Mouse (Mus musculus): ENCODE measurements around the gene Doxl2.

The Doxl2 gene

DNA sequence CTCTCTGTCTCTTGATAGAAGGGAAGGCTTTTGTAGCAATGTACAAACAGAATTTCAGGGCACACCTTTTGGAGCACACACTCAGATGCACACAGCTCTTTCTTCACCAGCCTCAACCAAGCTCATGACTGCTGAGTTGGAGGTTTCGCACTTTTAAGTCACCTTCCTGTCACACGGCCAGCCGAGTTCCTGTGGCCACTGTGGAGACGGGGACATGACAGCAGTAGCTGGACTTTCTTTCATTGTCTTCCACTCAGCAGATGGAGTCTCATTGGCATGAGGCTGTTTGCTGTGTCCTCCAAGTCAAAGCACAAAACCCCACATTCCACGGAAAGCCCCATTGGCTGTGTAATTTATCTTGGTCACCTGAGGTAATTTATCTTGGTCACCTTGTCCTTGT lies 36.4 kb downstream of the Doxl2 start:
- no peak for DNase-seq

DNA sequence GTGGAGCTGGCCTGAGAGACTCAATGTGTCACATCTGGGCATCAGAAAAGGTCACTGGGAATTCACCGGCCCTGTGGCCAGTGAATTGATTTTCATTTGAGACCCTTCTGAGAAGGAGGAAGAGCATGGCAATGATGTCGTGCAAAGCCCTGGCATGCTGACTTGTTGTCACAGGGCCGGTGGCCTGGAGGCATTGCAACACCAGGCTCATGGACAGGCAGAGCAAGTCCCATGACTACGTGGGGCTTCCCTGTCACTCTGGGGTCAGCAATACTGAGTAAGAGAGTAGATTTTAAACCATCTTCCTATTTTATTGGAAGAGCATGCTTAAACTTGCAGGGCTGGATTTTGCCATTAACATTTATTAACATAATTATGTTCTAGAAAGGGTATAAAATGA lies 38.3 kb downstream of the Doxl2 start:
- DNase-seq, result no peak

DNA sequence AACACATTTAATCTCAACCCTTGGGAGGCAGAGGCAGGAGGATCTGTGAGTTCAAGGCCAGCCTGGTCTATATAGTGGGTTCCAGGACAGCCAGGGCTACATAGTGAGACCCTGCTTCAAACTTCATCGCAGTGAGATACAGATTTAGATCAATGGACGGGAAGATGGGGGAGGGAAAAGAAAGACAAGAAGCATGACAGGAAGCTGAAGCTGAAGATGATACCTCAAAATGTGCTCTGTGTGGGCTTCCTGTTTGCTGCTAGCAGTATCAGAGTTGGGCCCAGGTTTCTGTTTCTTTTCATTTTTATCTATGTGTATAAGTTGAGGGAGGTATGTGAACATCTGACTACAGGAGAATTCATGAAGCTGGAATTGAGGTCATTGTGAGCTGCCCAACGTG lies 38.7 kb downstream of the Doxl2 start:
- DNase-seq, result no peak

DNA sequence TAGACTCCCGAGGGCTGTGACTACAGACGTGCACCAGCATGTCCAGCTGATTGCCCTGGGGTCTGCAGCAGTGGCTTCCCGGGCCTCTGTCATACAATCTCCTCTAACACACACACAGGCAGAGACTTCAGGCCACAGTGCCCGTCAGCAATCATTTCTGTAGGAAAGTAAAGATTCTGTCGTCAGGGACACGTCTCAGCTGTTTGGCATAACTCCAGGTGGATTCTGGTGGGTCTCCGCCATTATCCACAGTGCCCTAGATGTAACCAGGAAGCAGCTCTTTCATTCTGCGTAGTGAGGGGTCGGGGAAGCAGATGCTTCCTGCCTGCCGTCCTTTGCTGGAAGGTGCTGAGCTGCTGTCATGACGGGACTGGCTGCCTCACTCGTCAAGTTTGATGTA lies 42.4 kb downstream of the Doxl2 start:
- DNase-seq, result no peak

DNA sequence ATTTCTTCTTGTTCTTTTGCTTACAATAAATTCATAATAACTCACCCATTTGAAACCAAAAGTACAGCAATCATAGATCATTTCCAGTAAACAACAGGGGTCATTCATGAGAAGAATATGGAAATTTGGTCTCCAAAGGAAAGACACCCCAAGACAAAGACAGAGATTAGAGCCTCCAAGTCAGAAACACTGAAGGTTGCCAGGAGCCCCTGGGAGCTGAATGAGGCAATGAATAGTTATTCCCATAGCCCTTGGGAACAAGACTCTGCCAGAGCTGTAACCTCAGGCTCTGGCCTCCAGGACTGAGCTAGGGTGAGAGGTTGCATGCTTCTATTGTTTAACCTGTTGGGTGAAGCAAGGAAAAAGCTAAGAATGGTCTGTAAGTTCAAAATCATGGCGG lies 44.6 kb downstream of the Doxl2 start:
- no peak for DNase-seq

DNA sequence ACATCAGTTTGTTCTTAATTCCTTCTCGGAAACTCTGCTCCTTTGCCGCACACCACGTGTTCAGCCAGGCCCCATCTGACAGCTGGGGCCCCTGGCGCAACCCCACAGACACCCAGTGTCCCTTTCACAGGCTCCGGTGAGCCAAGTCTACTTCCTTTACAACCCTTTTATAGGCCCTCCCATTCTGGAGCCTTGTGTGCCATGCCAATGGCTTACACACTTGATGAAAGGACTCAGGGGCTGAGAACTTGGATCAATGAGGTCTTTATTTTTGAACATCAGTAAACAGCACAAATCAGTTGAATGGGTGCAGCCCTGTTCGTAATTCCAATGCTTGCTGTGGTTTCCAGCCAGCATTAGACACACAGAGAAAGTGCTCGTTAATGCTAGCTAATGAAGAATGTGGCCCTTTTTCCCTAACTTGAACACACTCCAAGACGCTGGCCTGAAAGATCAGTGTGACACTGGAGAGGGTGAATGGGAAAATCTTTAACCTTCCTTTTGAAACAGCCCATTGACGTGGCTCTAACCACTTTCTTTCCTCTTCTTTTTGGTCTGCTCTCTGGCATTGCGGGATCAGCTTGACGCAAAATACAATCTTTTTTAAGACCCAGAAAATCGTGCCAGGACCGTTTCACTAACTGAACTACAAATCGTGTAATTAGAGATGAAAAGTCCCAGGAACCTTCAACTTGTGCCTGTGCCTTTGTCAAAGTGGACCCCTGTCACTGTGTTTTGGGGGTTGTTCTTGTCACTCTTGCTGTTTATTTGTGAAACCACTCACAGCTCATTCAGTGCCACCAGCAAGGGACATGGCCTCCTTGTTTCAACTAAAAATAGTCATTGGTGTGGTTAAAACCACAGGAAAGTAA lies 46.6 kb downstream of the Doxl2 start:
- DNase-seq, result no peak

DNA sequence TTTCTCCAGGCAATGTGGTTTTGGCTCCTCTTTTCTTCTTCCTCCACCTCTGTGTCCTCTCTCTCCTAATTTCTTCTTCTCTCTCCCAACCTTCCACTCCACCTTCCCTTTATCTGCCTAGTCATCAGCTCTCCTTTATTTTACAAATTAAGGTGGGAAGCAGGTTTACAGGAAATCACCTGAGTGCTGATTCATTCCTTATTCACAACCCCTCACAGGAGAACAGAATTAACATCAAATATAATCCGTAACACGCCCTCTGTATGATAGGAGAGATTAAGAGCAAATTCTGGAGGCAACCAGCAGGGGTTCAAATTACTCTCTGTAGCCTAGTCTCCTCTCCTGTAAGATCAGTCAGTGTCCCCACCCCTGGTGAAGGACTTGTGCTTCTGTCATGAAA lies 47.6 kb downstream of the Doxl2 start:
- DNase-seq, result no peak

DNA sequence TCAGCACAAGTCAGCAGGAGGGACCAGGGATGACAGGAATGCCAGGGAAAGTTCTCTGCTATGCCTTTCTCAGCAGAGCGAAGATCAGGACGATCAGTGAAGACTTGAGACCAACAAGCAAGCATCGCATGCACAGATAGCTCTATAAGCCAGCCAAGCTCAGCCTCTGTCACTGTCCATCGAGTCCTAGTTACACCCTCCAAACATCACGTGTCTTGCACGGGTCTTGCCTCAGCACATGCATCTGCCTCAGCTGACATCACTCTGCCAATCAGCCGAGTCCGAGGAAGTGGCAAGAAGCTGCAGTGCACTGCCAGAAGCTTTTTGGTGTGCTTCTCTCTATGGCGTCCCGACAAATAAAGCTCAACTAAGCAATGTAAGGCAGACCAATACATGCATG lies 48.6 kb downstream of the Doxl2 start:
- no peak for DNase-seq

DNA sequence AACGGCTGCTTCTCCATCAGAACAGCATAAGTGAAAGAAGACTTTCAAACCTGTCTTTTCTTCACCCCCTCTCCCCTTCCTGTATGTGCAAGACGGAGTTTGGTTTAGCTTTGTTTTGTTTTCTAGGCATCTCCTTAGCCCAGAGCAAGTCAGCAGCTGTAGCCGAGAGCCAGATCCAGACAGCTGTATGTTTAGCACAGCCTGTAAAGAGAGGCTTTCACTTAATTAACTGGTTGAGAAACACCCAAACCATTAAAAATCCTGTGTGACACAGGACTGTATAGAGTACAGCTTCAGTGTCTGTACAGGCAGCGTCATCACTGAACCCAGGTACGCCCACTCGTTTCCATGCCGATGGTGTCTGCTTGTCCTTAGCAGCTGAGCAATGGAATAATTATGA lies 50.5 kb downstream of the Doxl2 start:
- no peak for DNase-seq

DNA sequence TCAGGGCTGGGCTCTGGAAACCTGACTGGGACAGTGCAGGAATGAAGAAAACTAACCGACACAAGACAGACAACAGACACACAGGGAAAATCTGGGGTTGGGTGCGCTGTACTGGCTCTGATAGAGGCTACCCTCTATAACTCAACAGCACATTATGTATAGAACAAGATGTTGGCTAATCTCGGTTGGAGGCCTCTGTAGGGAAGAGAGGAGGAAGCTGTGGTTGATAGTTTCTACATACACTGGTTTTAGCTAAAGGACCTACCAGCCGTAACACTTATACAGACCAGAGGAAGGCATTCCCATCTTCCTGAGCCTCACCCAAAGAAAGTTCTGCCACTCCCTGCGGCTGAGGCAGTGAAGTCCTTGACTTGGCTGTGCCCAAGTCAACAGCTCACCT lies 51.7 kb downstream of the Doxl2 start:
- no peak for DNase-seq

DNA sequence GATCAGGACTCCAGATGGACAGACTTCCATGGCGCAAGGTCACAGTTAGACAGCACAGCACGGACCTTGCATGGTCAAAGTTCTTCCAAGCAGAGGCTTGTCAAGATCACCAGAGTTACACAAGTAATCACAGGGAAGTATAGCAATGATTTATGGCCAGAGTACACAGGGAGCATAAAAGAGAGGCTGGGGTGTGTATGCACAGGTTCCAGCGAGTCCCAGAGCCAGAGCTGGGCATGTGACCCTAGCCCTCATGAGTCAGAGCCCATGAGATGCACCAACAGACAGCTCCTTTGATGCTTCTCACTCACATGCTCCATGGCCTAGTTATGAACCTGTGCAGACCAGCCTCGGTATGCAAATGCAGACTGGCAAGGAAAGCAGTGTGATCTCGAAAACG lies 53.3 kb downstream of the Doxl2 start:
- DNase-seq, result no peak

Measured in kidney, postnatal 25 days (tissue).